Mouse (Mus musculus) spleen, adult 2 months (tissue): ENCODE measurements around the gene Rph3a. TPM values are rescaled to one million over a fixed set of nuclear protein-coding genes. Genes with fewer than 3 reads are reported as not detected.

Source experiments
- DNase-seq, 2 experiments: peaks; one replicate each; pipeline versions ENCODE4 v3.0.0 to v3.0.0-alpha.2; 2012 to 2021; ENCODE audit warnings: low spot score in 2 of 2, low read depth in 1 of 2
- H3K27ac ChIP-seq: fragments of 200-500 bp; 2 replicates; pipeline ENCODE4 v1.5.1; 2012; ENCODE audit warnings: low read length, inconsistent platforms; ENCODE audit not compliant: insufficient read depth
- H3K27me3 ChIP-seq: fragments of 200-500 bp; 2 replicates; pipeline ENCODE4 v1.6.1; 2012; ENCODE audit warnings: mild to moderate bottlenecking, moderate library complexity, low read length, inconsistent platforms; ENCODE audit not compliant: control insufficient read depth, insufficient read depth
- H3K36me3 ChIP-seq: fragments of 200-500 bp; 2 replicates; pipeline ENCODE4 v1.6.1; 2012; ENCODE audit warnings: mild to moderate bottlenecking, low read length, inconsistent platforms; ENCODE audit not compliant: control insufficient read depth, insufficient read depth
- H3K4me1 ChIP-seq: fragments of 200-500 bp; 2 replicates; pipeline ENCODE4 v1.6.1; 2011; ENCODE audit warnings: inconsistent platforms; ENCODE audit not compliant: control insufficient read depth, insufficient read depth, insufficient read length
- H3K4me3 ChIP-seq: fragments of 200-500 bp; 2 replicates; pipeline ENCODE4 v1.5.1; 2011; ENCODE audit warnings: mild to moderate bottlenecking, inconsistent platforms; ENCODE audit not compliant: insufficient read depth, insufficient read length; ENCODE audit errors: extremely low read depth
- CTCF ChIP-seq: fragments of 200-500 bp; IDR thresholded peaks from 2 replicates; pipeline ENCODE4 v1.5.1; 2011; ENCODE audit warnings: mild to moderate bottlenecking, inconsistent platforms; ENCODE audit not compliant: insufficient read depth, insufficient read length, insufficient replicate concordance; ENCODE audit errors: extremely low read depth
- POLR2A ChIP-seq: fragments of 200-500 bp; IDR thresholded peaks from 2 replicates; pipeline ENCODE4 v1.6.1; 2011; ENCODE audit warnings: low read depth, low read length, inconsistent platforms
- WGBS: fragments of 180-500 bp; shearing (Covaris S2); methylation state at CpG from one replicate; pipeline ENCODE4 v1.1.7; 2018; 5-methylcytosine and 5-hydroxymethylcytosine counted together
- polyA plus RNA-seq: library from polyadenylated mRNA; depleted of rRNA; stranded (reverse); fragments of >200 nt; gene quantifications from 2 replicates; pipeline ENCODE4 v1.2.3, GENCODE M21; 2012

The Rph3a gene
- polyA plus RNA-seq, 1 experiment: 0.02 TPM

DNA sequence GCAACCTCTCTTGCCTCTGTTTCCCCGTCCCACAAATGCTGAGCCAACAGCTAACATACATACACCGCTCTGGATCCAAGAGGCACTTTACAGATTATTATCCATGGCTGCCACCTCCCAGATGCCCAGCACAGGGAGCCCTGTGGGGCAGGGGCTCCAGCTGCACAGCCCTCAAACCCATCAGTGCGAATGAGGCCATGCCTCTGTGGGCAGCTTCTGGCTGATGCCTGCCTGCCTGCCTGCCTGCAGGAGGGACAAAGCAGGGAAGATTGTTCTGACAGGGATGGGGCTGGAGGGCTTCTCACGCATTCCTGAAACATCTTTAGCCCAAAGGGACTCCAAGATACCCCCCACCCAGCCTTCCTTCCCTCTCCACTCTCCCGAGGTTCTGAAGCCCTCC lies 7.8 kb upstream of the Rph3a start:
- 71% methylated on average over 5 of the region's 5 CpGs for WGBS
- no peak for DNase-seq

DNA sequence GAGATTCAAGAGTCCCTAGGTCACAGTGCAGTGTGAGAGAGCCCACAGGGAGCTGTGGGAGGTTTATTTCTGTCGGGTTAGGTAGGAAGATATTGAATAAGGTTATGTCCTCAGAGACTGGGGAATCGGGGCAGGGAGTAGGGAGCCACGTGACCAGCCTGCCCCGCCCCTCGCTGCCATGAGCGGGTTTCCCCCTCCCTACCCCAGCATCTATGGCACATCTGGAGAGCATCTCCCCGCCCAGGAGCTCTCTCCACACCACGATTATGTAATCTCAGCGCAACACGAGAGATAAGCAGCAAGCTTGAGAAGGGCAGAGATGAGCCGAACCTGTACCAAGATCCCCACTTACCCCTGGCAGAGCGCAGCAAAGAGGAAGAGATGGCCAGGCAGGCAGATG lies 6.5 kb upstream of the Rph3a start:
- no peak overlapping the region for H3K4me3 ChIP-seq
- H3K4me1 ChIP-seq: no peaks in the 10 kb centered on the region
- H3K27me3 ChIP-seq: no peaks in the 10 kb centered on the region
- DNase-seq: no peak
- H3K36me3 ChIP-seq: no peaks in the 10 kb centered on the region
- no peak for TF ChIP-seq CTCF
- TF ChIP-seq POLR2A: no peak
- no peak overlapping the region for H3K27ac ChIP-seq
- 37% methylated on average over 12 of the region's 12 CpGs for WGBS

More for the DNA sequence above, 7.8 kb upstream of the Rph3a start:
- Histone ChIP-seq H3K27me3 (no peaks in the 10 kb centered on the region), H3K36me3 (no peaks in the 10 kb centered on the region), H3K4me1 (no peaks in the 10 kb centered on the region), H3K27ac (no peak overlapping the region), H3K4me3 (no peak overlapping the region)
- TF ChIP-seq POLR2A (no peak), CTCF (no peak)

DNA sequence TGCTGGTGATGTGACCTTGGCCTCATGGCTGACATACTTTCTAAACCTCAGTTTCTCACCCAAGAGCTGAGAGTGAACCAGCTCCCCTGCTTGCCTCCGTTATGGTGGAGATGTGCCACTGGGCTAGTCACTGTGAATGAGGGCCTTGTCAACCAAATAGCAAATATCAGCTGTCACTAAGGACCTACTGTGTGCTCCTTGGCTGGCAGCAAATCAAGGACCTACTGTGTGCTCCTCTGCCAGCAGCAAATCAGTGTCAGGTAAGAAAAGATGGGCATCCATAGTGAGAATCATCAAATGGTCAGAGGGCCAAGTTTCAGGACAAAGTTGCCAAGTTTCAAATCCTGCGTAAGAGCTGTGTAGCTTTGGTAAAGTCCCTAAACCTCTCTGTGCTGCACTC lies 4.6 kb upstream of the Rph3a start:
- H3K27me3 ChIP-seq: no peaks in the 10 kb centered on the region
- no peaks in the 10 kb centered on the region for H3K4me1 ChIP-seq
- H3K36me3 ChIP-seq: no peaks in the 10 kb centered on the region
- 86% methylated on average over 2 of the region's 2 CpGs for WGBS
- H3K4me3 ChIP-seq: no peak overlapping the region
- DNase-seq: no peak
- no peak overlapping the region for H3K27ac ChIP-seq
- TF ChIP-seq CTCF (no peak), POLR2A (no peak)

DNA sequence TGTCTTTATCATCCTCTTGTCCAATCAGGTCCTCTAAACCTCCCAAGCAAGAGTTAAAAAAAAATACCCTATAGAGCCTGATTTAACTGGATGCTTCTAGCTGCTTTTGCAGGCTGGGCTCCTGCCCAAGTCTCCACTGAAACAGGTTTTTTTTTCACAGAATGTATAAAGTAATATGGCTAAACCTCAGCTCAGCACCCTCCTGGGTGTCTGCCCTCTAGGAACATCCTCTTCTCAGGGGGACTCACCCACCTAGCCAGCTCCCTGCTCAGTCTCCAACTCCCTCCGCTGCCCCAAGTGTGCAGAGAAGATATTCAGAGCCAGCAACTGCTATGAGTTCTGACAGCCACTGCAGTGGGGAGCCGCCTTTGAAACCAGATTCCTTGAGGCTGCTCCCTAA lies 2.1 kb upstream of the Rph3a start:
- Histone ChIP-seq H3K27me3 (no peaks in the 10 kb centered on the region), H3K36me3 (no peaks in the 10 kb centered on the region), H3K4me3 (no peak overlapping the region), H3K27ac (no peak overlapping the region), H3K4me1 (no peaks in the 10 kb centered on the region)
- WGBS: 26% methylated on average over 2 of the region's 2 CpGs
- TF ChIP-seq POLR2A (no peak), CTCF (no peak)
- DNase-seq: no peak

DNA sequence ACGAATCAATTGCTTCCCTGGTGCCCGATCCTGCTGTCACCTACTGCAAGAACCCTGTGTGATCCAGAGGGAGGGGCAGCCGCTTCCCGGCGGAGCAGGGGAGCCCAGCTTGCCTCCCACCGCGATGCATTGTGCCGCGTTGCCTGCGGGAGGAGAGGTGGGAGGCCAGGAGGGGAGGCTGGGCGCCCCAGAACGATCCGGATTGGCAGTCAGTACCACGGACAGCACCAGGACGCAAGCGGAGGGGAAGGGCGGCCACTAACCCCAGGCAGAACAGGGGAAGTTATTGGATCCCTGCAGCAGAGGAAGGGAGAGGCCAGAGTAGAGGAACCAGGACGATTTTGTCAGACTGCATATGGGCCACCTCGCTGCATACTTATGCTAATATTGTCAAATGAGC lies 486 bp downstream of the Rph3a start:
- TF ChIP-seq POLR2A (no peak), CTCF (no peak)
- DNase-seq: peak in 1 of 2 experiments; percentile 9
- Histone ChIP-seq H3K4me3 (no peak overlapping the region), H3K27me3 (no peaks in the 10 kb centered on the region), H3K36me3 (no peaks in the 10 kb centered on the region), H3K4me1 (no peaks in the 10 kb centered on the region), H3K27ac (no peak overlapping the region)
- 2% methylated on average over 19 of the region's 19 CpGs for WGBS

DNA sequence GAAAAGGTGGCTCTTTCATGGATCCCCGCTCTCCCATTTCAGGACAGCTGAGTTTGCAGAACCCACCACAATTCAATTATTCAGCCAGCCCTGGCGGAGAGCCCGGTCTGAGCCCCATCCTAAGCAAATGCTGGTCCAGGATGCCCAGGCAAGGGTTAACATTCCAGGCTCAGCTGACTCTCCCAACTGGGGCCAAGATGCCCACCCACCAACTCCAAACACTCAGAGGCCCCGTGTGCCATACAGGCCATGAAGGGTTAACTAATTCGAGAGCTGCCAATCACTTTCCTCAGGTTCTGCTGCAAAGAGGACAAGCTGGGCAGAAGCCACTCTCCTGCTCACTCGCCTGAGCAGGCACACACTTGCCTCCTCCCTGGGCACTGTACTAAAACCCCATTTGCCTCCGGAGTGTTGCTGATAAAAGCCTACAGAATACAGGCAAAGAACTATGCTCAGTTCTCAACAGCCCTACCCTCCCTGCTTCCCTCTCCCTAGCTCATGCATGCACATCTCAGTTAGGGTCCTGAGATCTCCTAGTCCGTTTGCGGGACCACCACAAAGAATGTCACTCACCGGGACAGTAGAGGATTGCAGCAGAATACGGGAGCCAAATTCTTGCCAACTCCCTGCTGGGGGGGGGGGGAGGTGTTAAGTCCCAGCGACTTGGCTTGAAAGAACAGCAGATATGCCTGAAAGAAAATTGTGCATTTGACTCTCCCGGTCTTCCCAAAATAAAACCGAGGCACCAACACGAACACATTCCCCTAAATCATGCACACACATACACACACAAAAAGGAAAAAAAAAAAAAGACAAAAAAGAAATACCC lies 1.3 kb downstream of the Rph3a start:
- Histone ChIP-seq H3K4me3 (no peak overlapping the region), H3K4me1 (no peaks in the 10 kb centered on the region), H3K27ac (no peak overlapping the region), H3K36me3 (no peaks in the 10 kb centered on the region), H3K27me3 (0 out of 2 replicates have a peak, but pooled peaks cover 1% of the 10 kb centered on the region)
- WGBS: 18% methylated on average over 15 of the region's 15 CpGs
- TF ChIP-seq CTCF: no peak
- no peak for TF ChIP-seq POLR2A
- DNase-seq: no peak

DNA sequence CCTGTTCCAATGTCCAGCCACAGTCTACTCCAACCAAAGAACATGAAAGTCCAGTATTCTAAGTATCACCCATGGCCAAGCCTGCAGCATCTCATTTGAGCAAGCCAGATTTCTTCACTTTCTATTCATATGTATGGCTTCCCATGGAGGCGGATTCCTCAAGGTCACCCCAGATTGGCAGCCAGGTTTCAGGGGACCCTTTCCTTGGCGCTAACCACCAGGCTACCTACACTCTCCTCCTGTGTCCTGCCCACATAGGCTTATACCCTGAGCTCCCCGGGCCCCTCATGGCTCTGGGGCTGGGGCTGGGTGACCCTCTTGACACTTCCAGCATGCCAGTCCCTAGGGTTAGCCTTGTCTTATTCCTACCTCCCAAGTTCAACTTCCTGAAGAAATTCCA lies 2.3 kb downstream of the Rph3a start:
- H3K27me3 ChIP-seq: 0 out of 2 replicates have a peak, but pooled peaks cover 3% of the 10 kb centered on the region
- no peak for TF ChIP-seq POLR2A
- TF ChIP-seq CTCF: no peak

More for the DNA sequence above, 2.3 kb downstream of the Rph3a start:
- Histone ChIP-seq H3K4me3 (no peak overlapping the region), H3K4me1 (no peaks in the 10 kb centered on the region), H3K36me3 (no peaks in the 10 kb centered on the region), H3K27ac (no peak overlapping the region)
- DNase-seq: no peak
- WGBS: 75% methylated on average over 3 of the region's 3 CpGs
